Mouse (Mus musculus): ENCODE data around the gene Slc11a1. TPM values are rescaled to one million over a fixed set of nuclear protein-coding genes. Genes with fewer than 3 reads are reported as not detected.
"Not testable (repeated sequence)": the region's sequence is repeated elsewhere in the genome, so short reads cannot be mapped to it uniquely, and the experiment has no call there.

Gene Slc11a1
- total RNA-seq, 2 experiments from 2014 or later, result 3.4 to 4.3 TPM

GRCm38 (mm10) chr1:74396456-74397222, 21.6 kb downstream of the Slc11a1 start:
- DNase-seq (ENCODE audit: low spot score in 2 of 2); intact Hi-C loops (cut with DNase I): not testable (repeated sequence)

- intact Hi-C loops (cut with DNase I), result no loop called here
- DNase-seq (ENCODE audit: low spot score in 2 of 2), result peak; percentile 86 to 91
Measured at GRCm38 (mm10) chr1:74397268-74397918, 22.4 kb downstream of the Slc11a1 start.

GRCm38 (mm10) chr1:74397919-74398451, 23.0 kb downstream of the Slc11a1 start:
- DNase-seq (ENCODE audit: low spot score in 2 of 2), result peak; percentile 69 to 77
- intact Hi-C loops (cut with DNase I), result no loop called here

- intact Hi-C loops (cut with DNase I), result no loop called here
- DNase-seq (ENCODE audit: low spot score in 2 of 2), result no peak
Measured at GRCm38 (mm10) chr1:74400531-74400930, 25.5 kb downstream of the Slc11a1 start.

GRCm38 (mm10) chr1:74401015-74401702, 26.2 kb downstream of the Slc11a1 start:
- no peak for DNase-seq (ENCODE audit: low spot score in 2 of 2)
- intact Hi-C loops (cut with DNase I), result no loop called here

- intact Hi-C loops (cut with DNase I), result no loop called here
- no peak for DNase-seq (ENCODE audit: low spot score in 2 of 2)
Measured at GRCm38 (mm10) chr1:74404206-74404605, 29.2 kb downstream of the Slc11a1 start.

GRCm38 (mm10) chr1:74408589-74409504, 33.9 kb downstream of the Slc11a1 start, which contains the start of gene Vil1:
Gene Vil1 (plus strand): TSS chr1:74409376.
- intact Hi-C loops (cut with DNase I), result no loop called here
- no peak for DNase-seq (ENCODE audit: low spot score in 2 of 2)

GRCm38 (mm10) chr1:74411753-74412325, 36.8 kb downstream of the Slc11a1 start:
- intact Hi-C loops (cut with DNase I), result no loop called here
- DNase-seq (ENCODE audit: low spot score in 2 of 2), result no peak

GRCm38 (mm10) chr1:74412711-74413110, 37.7 kb downstream of the Slc11a1 start:
- intact Hi-C loops (cut with DNase I), result no loop called here
- no peak for DNase-seq (ENCODE audit: low spot score in 2 of 2)

GRCm38 (mm10) chr1:74415143-74415542, 40.1 kb downstream of the Slc11a1 start:
- intact Hi-C loops (cut with DNase I), result no loop called here
- no peak for DNase-seq (ENCODE audit: low spot score in 2 of 2)

GRCm38 (mm10) chr1:74418747-74419439, 43.9 kb downstream of the Slc11a1 start:
- intact Hi-C loops (cut with DNase I), result no loop called here
- DNase-seq (ENCODE audit: low spot score in 2 of 2), result no peak

GRCm38 (mm10) chr1:74419440-74419794, 44.4 kb downstream of the Slc11a1 start:
- no peak for DNase-seq (ENCODE audit: low spot score in 2 of 2)
- intact Hi-C loops (cut with DNase I), result no loop called here

GRCm38 (mm10) chr1:74423147-74423546, 48.2 kb downstream of the Slc11a1 start:
- no peak for DNase-seq (ENCODE audit: low spot score in 2 of 2)
- intact Hi-C loops (cut with DNase I), result no loop called here

- intact Hi-C loops (cut with DNase I), result no loop called here
- no peak for DNase-seq (ENCODE audit: low spot score in 2 of 2)
Measured at GRCm38 (mm10) chr1:74425845-74426244, 50.9 kb downstream of the Slc11a1 start.

GRCm38 (mm10) chr1:74433220-74433619, 58.2 kb downstream of the Slc11a1 start:
- DNase-seq (ENCODE audit: low spot score in 2 of 2), result no peak
- intact Hi-C loops (cut with DNase I), result no loop called here

GRCm38 (mm10) chr1:74434596-74434995, 59.6 kb downstream of the Slc11a1 start:
- no peak for DNase-seq (ENCODE audit: low spot score in 2 of 2)

GRCm38 (mm10) chr1:74435563-74435962, 60.6 kb downstream of the Slc11a1 start:
- intact Hi-C loops (cut with DNase I), result no loop called here
- DNase-seq (ENCODE audit: low spot score in 2 of 2), result no peak

More at GRCm38 (mm10) chr1:74434596-74434995, 59.6 kb downstream of the Slc11a1 start:
- intact Hi-C loops (cut with DNase I), result no loop called here

Measured in left cerebral cortex, postnatal 14 days (tissue).